Mouse (Mus musculus) heart, embryonic 14.5 days (tissue): ENCODE measurements around the gene Ly6g6c. TPM values are rescaled to one million over a fixed set of nuclear protein-coding genes. Genes with fewer than 3 reads are reported as not detected.

Experiments
- ATAC-seq: fragments of 200-750 bp; cut with Nextera tagmentation; 2 replicates; pipeline ENCODE4 v1.8.0; 2017; ENCODE audit warnings: low read depth, moderate TSS enrichment; ENCODE audit not compliant: insufficient number of reproducible peaks, insufficient read depth, low FRiP score
- H3K27ac ChIP-seq, 2 experiments: fragments of 200-500 bp in 1 of 2; fragments of 300-500 bp in 1 of 2; sonication (generic) in 1 of 2; replicated peaks in 1 of 2; 2 replicates each; pipeline ENCODE4 v1.5.1; 2012 to 2014; ENCODE audit warnings: low read depth in 2 of 2, low read length in 2 of 2, control low read depth in 1 of 2, mild to moderate bottlenecking in 1 of 2, mixed read lengths in 1 of 2; ENCODE audit not compliant: control insufficient read depth in 1 of 2, insufficient read depth in 1 of 2
- H3K27me3 ChIP-seq: fragments of 300-500 bp; sonication (generic); 2 replicates; pipeline ENCODE4 v1.6.1; 2014; ENCODE audit warnings: mild to moderate bottlenecking, low read length, control low read depth; ENCODE audit not compliant: control insufficient read depth, insufficient read depth
- H3K36me3 ChIP-seq: fragments of 300-500 bp; sonication (generic); 2 replicates; pipeline ENCODE4 v1.6.1; 2014; ENCODE audit warnings: mild to moderate bottlenecking, control low read depth, low read length, mixed read lengths; ENCODE audit not compliant: control insufficient read depth, insufficient read depth
- H3K4me1 ChIP-seq, 2 experiments: fragments of 200-500 bp in 1 of 2; fragments of 300-500 bp in 1 of 2; sonication (generic) in 1 of 2; 2 replicates each; pipeline ENCODE4 v1.6.1; 2012 to 2014; ENCODE audit warnings: low read length in 2 of 2, control low read depth in 1 of 2, mixed read lengths in 1 of 2; ENCODE audit not compliant: control insufficient read depth in 2 of 2, insufficient read depth in 2 of 2
- H3K4me2 ChIP-seq: fragments of 300-500 bp; sonication (generic); 2 replicates; pipeline ENCODE4 v1.6.1; 2014; ENCODE audit warnings: mild to moderate bottlenecking, low read length
- H3K4me3 ChIP-seq, 2 experiments: fragments of 200-500 bp in 1 of 2; fragments of 300-500 bp in 1 of 2; sonication (generic) in 1 of 2; 2 replicates each; pipeline ENCODE4 v1.5.1; 2012 to 2014; ENCODE audit warnings: low read length in 2 of 2, mild to moderate bottlenecking in 2 of 2, control low read depth in 1 of 2, low read depth in 1 of 2, moderate library complexity in 1 of 2; ENCODE audit not compliant: control insufficient read depth in 1 of 2, insufficient read depth in 1 of 2
- H3K9ac ChIP-seq: fragments of 300-500 bp; sonication (generic); 2 replicates; pipeline ENCODE4 v1.6.1; 2014; ENCODE audit warnings: mild to moderate bottlenecking, low read length
- H3K9me3 ChIP-seq: fragments of 300-500 bp; sonication (generic); 2 replicates; pipeline ENCODE4 v1.6.1; 2016; ENCODE audit warnings: low read length, control low read depth; ENCODE audit not compliant: control insufficient read depth
- WGBS: fragments of 180-500 bp; shearing (Covaris S2); extraction: QIAGEN DNeasy Blood & Tissue Kit; methylation state at CpG from one replicate; pipeline ENCODE4 v1.1.7; 2014; 5-methylcytosine and 5-hydroxymethylcytosine counted together
- polyA plus RNA-seq: library from polyadenylated mRNA; unstranded; fragments of >200 nt; fragmentation: Nextera tagmentation; extraction: Ambion mirVana; gene quantifications from 2 replicates; pipeline ENCODE4 v1.2.1, GENCODE M21; 2014

Ly6g6c gene
- not detected in 2 replicates for polyA plus RNA-seq

- Histone ChIP-seq H3K4me1 (peaks cover 8 to 13% of the 10 kb centered on the region in 2 experiments), H3K4me2 (peak within 1 kb of the TSS; percentile 67), H3K9me3 (no peaks in the 10 kb centered on the region), H3K9ac (peak within 1 kb of the TSS; percentile 52), H3K4me3 (peak within 1 kb of the TSS; percentile 19 to 34), H3K27ac (no peak within 1 kb of the TSS), H3K27me3 (peaks cover 33% of the 10 kb centered on the region), H3K36me3 (peaks cover 25% of the 10 kb centered on the region)
- 2% methylated on average over 48 of the region's 48 CpGs for WGBS
- ATAC-seq: no peak
These were observed at the start of gene Ly6g6c for GRCm38 (mm10) chr17:35064951-35065947. Gene Ly6g6c, plus strand, starts transcription at chr17:35065388.

GRCm38 (mm10) chr17:35016376-35016775 lies 48.8 kb upstream of the Ly6g6c start, which contains the start of gene Vwa7:
Gene Vwa7, plus strand, starts transcription at chr17:35016579.
- Histone ChIP-seq H3K27ac (0 out of 4 replicates have a peak within 1 kb of the TSS, but pooled peaks of 1 of the 2 experiments have one; percentile 10), H3K4me3 (no peak within 1 kb of the TSS), H3K27me3 (no peaks in the 10 kb centered on the region), H3K9me3 (no peaks in the 10 kb centered on the region), H3K9ac (peak within 1 kb of the TSS; percentile 53), H3K4me2 (no peak within 1 kb of the TSS; the same call in 1 of the 2 replicates), H3K4me1 (peaks cover 10 to 12% of the 10 kb centered on the region in 2 experiments), H3K36me3 (peaks cover 47% of the 10 kb centered on the region)
- ATAC-seq: peak; percentile 54
- WGBS: 23% methylated on average over 12 of the region's 12 CpGs

DNA sequence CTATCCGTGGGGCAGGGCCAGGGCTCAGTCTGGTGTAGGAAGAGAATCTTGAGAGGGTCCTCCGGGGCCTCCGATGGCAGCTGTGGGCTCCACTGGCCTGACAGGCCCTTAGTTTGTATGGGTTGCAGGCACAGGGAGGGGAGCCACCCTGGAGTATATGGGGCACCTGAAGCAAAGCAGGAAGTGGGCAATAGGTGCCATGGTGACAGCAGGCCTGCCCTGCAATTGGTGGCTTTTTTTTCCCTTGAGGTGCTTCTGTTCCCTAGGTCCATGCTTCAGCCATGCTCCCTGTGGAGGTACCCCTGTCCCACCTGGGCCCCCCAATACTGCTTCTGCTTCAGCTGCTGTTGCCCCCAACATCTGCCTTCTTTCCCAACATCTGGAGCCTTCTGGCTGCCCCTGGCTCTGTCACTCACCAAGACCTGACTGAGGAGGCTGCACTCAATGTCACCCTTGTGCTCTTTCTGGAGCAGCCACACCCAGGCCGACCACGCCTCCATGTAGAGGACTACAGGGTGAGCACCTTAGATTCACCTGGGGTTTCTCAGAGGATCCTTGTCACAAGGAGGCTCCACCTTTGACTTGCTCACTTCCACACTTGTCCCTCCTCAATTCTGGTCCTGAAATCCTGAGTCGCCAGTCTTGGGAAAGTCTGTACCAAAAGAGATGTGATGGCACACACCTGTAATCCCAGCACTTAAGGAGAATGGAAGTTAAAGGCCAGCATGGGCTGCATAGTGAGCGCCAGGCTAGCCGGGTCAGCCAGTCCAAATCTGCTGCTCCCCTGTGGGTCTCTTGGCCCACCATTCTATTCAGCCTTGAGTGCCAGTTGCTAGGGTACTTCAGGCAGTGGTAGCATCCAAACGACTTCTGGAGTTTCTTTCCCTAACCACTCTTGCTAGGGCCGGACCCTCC lies 48.1 kb upstream of the Ly6g6c start:
- Histone ChIP-seq H3K27me3 (no peaks in the 10 kb centered on the region), H3K36me3 (peaks cover 40% of the 10 kb centered on the region), H3K27ac (0 out of 4 replicates have a peak overlapping the region, but pooled peaks of 1 of the 2 experiments have one; percentile 10), H3K4me1 (peaks cover 15 to 18% of the 10 kb centered on the region in 2 experiments), H3K4me2 (no peak overlapping the region), H3K9me3 (no peaks in the 10 kb centered on the region), H3K9ac (peak overlapping the region; percentile 53), H3K4me3 (no peak overlapping the region)
- WGBS: 75% methylated on average over 10 of the region's 10 CpGs
- no peak for ATAC-seq

DNA sequence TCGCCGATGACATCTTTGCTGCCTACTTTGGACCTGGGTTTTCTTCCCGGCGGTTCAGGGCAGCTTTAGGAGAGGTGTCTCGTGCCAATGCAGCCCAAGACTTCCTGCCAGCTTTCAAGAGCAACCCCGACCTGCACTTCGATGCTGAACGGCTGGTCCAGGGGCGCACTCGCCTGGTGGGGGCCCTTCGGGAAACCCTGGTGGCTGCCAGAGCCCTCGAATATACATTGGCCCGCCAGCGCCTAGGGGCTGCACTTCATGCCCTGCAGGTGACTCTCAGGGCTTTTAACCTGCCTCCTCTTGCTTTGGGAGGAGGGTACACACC lies 47.5 kb upstream of the Ly6g6c start:
- Histone ChIP-seq H3K4me1 (peaks cover 17 to 20% of the 10 kb centered on the region in 2 experiments), H3K27ac (no peak overlapping the region), H3K4me2 (no peak overlapping the region), H3K9me3 (no peaks in the 10 kb centered on the region), H3K9ac (no peak overlapping the region), H3K4me3 (no peak overlapping the region), H3K27me3 (no peaks in the 10 kb centered on the region), H3K36me3 (peaks cover 34% of the 10 kb centered on the region)
- WGBS: 65% methylated on average over 14 of the region's 14 CpGs
- ATAC-seq: no peak

GRCm38 (mm10) chr17:35018171-35018570 lies 47.0 kb upstream of the Ly6g6c start:
- 85% methylated on average over 3 of the region's 3 CpGs for WGBS
- Histone ChIP-seq H3K9me3 (no peaks in the 10 kb centered on the region), H3K9ac (no peak overlapping the region), H3K4me2 (no peak overlapping the region), H3K36me3 (peaks cover 29% of the 10 kb centered on the region), H3K27ac (no peak overlapping the region), H3K4me3 (no peak overlapping the region), H3K27me3 (no peaks in the 10 kb centered on the region), H3K4me1 (peaks cover 17 to 20% of the 10 kb centered on the region in 2 experiments)
- no peak for ATAC-seq

- no peaks in the 10 kb centered on the region for H3K9me3 ChIP-seq
- H3K27me3 ChIP-seq: no peaks in the 10 kb centered on the region
- H3K4me1 ChIP-seq: peaks cover 27 to 36% of the 10 kb centered on the region in 2 experiments
- ATAC-seq: no peak
- H3K27ac ChIP-seq: no peak overlapping the region
- peaks cover 12% of the 10 kb centered on the region for H3K36me3 ChIP-seq
- 70% methylated on average over 11 of the region's 11 CpGs for WGBS
- no peak overlapping the region for H3K9ac ChIP-seq
- no peak overlapping the region for H3K4me2 ChIP-seq
- H3K4me3 ChIP-seq: no peak overlapping the region
These were observed 45.3 kb upstream of the Ly6g6c start for GRCm38 (mm10) chr17:35019894-35020293.

DNA sequence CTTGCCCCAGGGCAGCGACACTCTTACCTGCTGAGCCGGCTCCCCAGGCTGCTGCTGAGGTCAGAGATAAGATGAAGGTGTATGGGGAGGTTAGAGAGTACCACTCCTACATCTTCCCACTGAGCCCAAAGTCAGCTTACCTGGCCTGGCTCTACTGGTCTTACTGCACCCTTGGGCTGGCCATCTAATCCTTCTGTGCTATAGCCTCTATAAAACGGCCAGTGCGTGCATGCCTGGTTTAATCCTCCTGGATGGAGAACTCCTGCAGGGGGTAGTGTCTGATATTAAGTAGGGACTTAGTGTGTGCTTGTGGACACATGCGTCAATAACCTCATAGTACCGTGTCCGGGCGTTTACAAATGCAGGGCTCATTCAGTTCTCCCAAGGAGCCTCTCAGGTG lies 44.6 kb upstream of the Ly6g6c start:
- Histone ChIP-seq H3K27me3 (no peaks in the 10 kb centered on the region), H3K4me3 (no peak overlapping the region), H3K9ac (no peak overlapping the region), H3K4me1 (peaks cover 27 to 36% of the 10 kb centered on the region in 2 experiments), H3K27ac (no peak overlapping the region), H3K4me2 (no peak overlapping the region), H3K9me3 (no peaks in the 10 kb centered on the region), H3K36me3 (peaks cover 5% of the 10 kb centered on the region)
- ATAC-seq: no peak
- 88% methylated on average over 8 of the region's 8 CpGs for WGBS
